Mouse (Mus musculus): ENCODE measurements at regions not wholly inside any gene's neighbourhood (a gene's known extent, or its start where the extent isn't known, plus 50 kb on each side); places are given as distances from the start of the nearest gene placed in this dataset.

- H3K4me3 ChIP-seq (replicated peaks; ENCODE audit: extremely low read depth, low read depth, low read length), result no peak overlapping the region
- 44% methylated on average over 8 of the region's 8 CpGs for WGBS
- DNase-seq, result no peak
- TF ChIP-seq CTCF (IDR thresholded peaks at IDR 0.05; ENCODE audit: insufficient read depth, low read length) (no peak), POLR2A (IDR thresholded peaks at IDR 0.05; ENCODE audit: borderline replicate concordance, extremely low read depth, low read depth, low read length) (no peak)
- H3K4me1 ChIP-seq (ENCODE audit: control insufficient read depth, insufficient read depth, low read length), result no peaks in the 10 kb centered on the region
Observed at GRCm38 (mm10) chr13:44018489-44019303, 234.1 kb downstream of the Cd83 start.

- Histone ChIP-seq H3K4me3 (replicated peaks; ENCODE audit: extremely low read depth, low read depth, low read length) (no peak overlapping the region), H3K4me1 (ENCODE audit: control insufficient read depth, insufficient read depth, low read length) (no peaks in the 10 kb centered on the region)
- TF ChIP-seq POLR2A (IDR thresholded peaks at IDR 0.05; ENCODE audit: borderline replicate concordance, extremely low read depth, low read depth, low read length) (no peak), CTCF (IDR thresholded peaks at IDR 0.05; ENCODE audit: insufficient read depth, low read length) (no peak)
- no peak for DNase-seq
Observed at GRCm38 (mm10) chr13:44019304-44019583, 234.7 kb downstream of the Cd83 start.

GRCm38 (mm10) chr13:44020851-44021250 is 236.3 kb downstream of the Cd83 start:
- H3K4me3 ChIP-seq (replicated peaks; ENCODE audit: extremely low read depth, low read depth, low read length), result no peak overlapping the region
- H3K4me1 ChIP-seq (ENCODE audit: control insufficient read depth, insufficient read depth, low read length), result no peaks in the 10 kb centered on the region
- WGBS, result 81% methylated on average over 7 of the region's 7 CpGs
- DNase-seq, result no peak
- no peak for TF ChIP-seq POLR2A (IDR thresholded peaks at IDR 0.05; ENCODE audit: borderline replicate concordance, extremely low read depth, low read depth, low read length)
- no peak for TF ChIP-seq CTCF (IDR thresholded peaks at IDR 0.05; ENCODE audit: insufficient read depth, low read length)

- DNase-seq, result no peak
- H3K4me1 ChIP-seq (ENCODE audit: control insufficient read depth, insufficient read depth, low read length), result no peaks in the 10 kb centered on the region
- TF ChIP-seq CTCF (IDR thresholded peaks at IDR 0.05; ENCODE audit: insufficient read depth, low read length), result no peak
- TF ChIP-seq POLR2A (IDR thresholded peaks at IDR 0.05; ENCODE audit: borderline replicate concordance, extremely low read depth, low read depth, low read length), result no peak
- 86% methylated on average over 10 of the region's 10 CpGs for WGBS
- no peak overlapping the region for H3K4me3 ChIP-seq (replicated peaks; ENCODE audit: extremely low read depth, low read depth, low read length)
Observed at GRCm38 (mm10) chr13:44022106-44022505, 237.5 kb downstream of the Cd83 start.

- H3K4me1 ChIP-seq (ENCODE audit: control insufficient read depth, insufficient read depth, low read length), result no peaks in the 10 kb centered on the region
- TF ChIP-seq CTCF (IDR thresholded peaks at IDR 0.05; ENCODE audit: insufficient read depth, low read length) (no peak), POLR2A (IDR thresholded peaks at IDR 0.05; ENCODE audit: borderline replicate concordance, extremely low read depth, low read depth, low read length) (no peak)
- H3K4me3 ChIP-seq (replicated peaks; ENCODE audit: extremely low read depth, low read depth, low read length), result no peak overlapping the region
- 50% methylated on average over 3 of the region's 3 CpGs for WGBS
- DNase-seq, result no peak
Observed at GRCm38 (mm10) chr13:44024612-44025011, 240.0 kb downstream of the Cd83 start.

- Histone ChIP-seq H3K4me3 (replicated peaks; ENCODE audit: extremely low read depth, low read depth, low read length) (no peak overlapping the region), H3K4me1 (ENCODE audit: control insufficient read depth, insufficient read depth, low read length) (peaks cover 2% of the 10 kb centered on the region; the same call in 1 of the 2 replicates)
- TF ChIP-seq POLR2A (IDR thresholded peaks at IDR 0.05; ENCODE audit: borderline replicate concordance, extremely low read depth, low read depth, low read length) (no peak), CTCF (IDR thresholded peaks at IDR 0.05; ENCODE audit: insufficient read depth, low read length) (no peak)
- no peak for DNase-seq
- 33% methylated on average over 26 of the region's 26 CpGs for WGBS
Observed at GRCm38 (mm10) chr13:44026321-44027255, 242.0 kb downstream of the Cd83 start.

GRCm38 (mm10) chr13:44028081-44028480 is 243.5 kb downstream of the Cd83 start:
- DNase-seq, result no peak
- Histone ChIP-seq H3K4me3 (replicated peaks; ENCODE audit: extremely low read depth, low read depth, low read length) (no peak overlapping the region), H3K4me1 (ENCODE audit: control insufficient read depth, insufficient read depth, low read length) (peaks cover 2% of the 10 kb centered on the region; the same call in 1 of the 2 replicates)
- TF ChIP-seq POLR2A (IDR thresholded peaks at IDR 0.05; ENCODE audit: borderline replicate concordance, extremely low read depth, low read depth, low read length), result no peak
- no peak for TF ChIP-seq CTCF (IDR thresholded peaks at IDR 0.05; ENCODE audit: insufficient read depth, low read length)
- WGBS, result 95% methylated on average over 6 of the region's 6 CpGs

GRCm38 (mm10) chr13:44030590-44030989 is 246.0 kb downstream of the Cd83 start:
- H3K4me1 ChIP-seq (ENCODE audit: control insufficient read depth, insufficient read depth, low read length), result peaks cover 2% of the 10 kb centered on the region; the same call in 1 of the 2 replicates
- DNase-seq, result no peak
- WGBS, result 36% methylated on average over 5 of the region's 5 CpGs
- H3K4me3 ChIP-seq (replicated peaks; ENCODE audit: extremely low read depth, low read depth, low read length), result no peak overlapping the region
- TF ChIP-seq CTCF (IDR thresholded peaks at IDR 0.05; ENCODE audit: insufficient read depth, low read length) (no peak), POLR2A (IDR thresholded peaks at IDR 0.05; ENCODE audit: borderline replicate concordance, extremely low read depth, low read depth, low read length) (no peak)

GRCm38 (mm10) chr13:44037774-44038294 is 253.3 kb downstream of the Cd83 start:
- Histone ChIP-seq H3K4me1 (ENCODE audit: control insufficient read depth, insufficient read depth, low read length) (no peaks in the 10 kb centered on the region), H3K4me3 (replicated peaks; ENCODE audit: extremely low read depth, low read depth, low read length) (no peak overlapping the region)
- no peak for TF ChIP-seq CTCF (IDR thresholded peaks at IDR 0.05; ENCODE audit: insufficient read depth, low read length)
- no peak for TF ChIP-seq POLR2A (IDR thresholded peaks at IDR 0.05; ENCODE audit: borderline replicate concordance, extremely low read depth, low read depth, low read length)
- DNase-seq, result no peak
- WGBS, result 84% methylated on average over 8 of the region's 8 CpGs

All from lung, adult 2 months (tissue).